Mouse (Mus musculus) kidney, postnatal 0 days (tissue): ENCODE measurements around the gene Hlf. TPM values are rescaled to one million over a fixed set of nuclear protein-coding genes. Genes with fewer than 3 reads are reported as not detected.

Experiments
- ATAC-seq: fragments of 200-750 bp; cut with Nextera tagmentation; replicated peaks from 2 replicates; pipeline ENCODE4 v1.8.0; 2017; ENCODE audit warnings: low read depth, moderate number of reproducible peaks, moderate TSS enrichment, moderate library complexity; ENCODE audit not compliant: low FRiP score
- DNase-seq: peaks from one replicate; pipeline ENCODE4 v3.0.0-alpha.2; 2016; ENCODE audit warnings: low spot score
- H3K27ac ChIP-seq: fragments of 300-500 bp; sonication (generic); 2 replicates; pipeline ENCODE4 v1.5.1; 2014; ENCODE audit warnings: mild to moderate bottlenecking
- H3K27me3 ChIP-seq: fragments of 300-500 bp; sonication (generic); 2 replicates; pipeline ENCODE4 v1.6.1; 2014; ENCODE audit warnings: low read length, mixed read lengths; ENCODE audit not compliant: insufficient read depth
- H3K36me3 ChIP-seq: fragments of 300-500 bp; sonication (generic); 2 replicates; pipeline ENCODE4 v1.6.1; 2014; ENCODE audit warnings: low read length, mixed read lengths; ENCODE audit not compliant: insufficient read depth
- H3K4me1 ChIP-seq: fragments of 300-500 bp; sonication (generic); replicated peaks from 2 replicates; pipeline ENCODE4 v1.6.1; 2014; ENCODE audit warnings: antibody characterized with exemption, low read length, mixed read lengths; ENCODE audit not compliant: insufficient read depth
- H3K4me2 ChIP-seq: fragments of 300-500 bp; sonication (generic); 2 replicates; pipeline ENCODE4 v1.6.1; 2014; ENCODE audit warnings: mild to moderate bottlenecking, low read length, moderate library complexity, mixed read lengths
- H3K4me3 ChIP-seq: fragments of 300-500 bp; sonication (generic); replicated peaks from 2 replicates; pipeline ENCODE4 v1.5.1; 2014; ENCODE audit warnings: low read depth, low read length
- H3K9ac ChIP-seq: fragments of 300-500 bp; sonication (generic); 2 replicates; pipeline ENCODE4 v1.6.1; 2014; ENCODE audit warnings: low read depth, low read length
- H3K9me3 ChIP-seq: fragments of 300-500 bp; sonication (generic); replicated peaks from 2 replicates; pipeline ENCODE4 v1.6.1; 2016; ENCODE audit warnings: low read length, inconsistent platforms, mixed read lengths
- CTCF ChIP-seq: IDR thresholded peaks from 2 replicates; pipeline ENCODE4 v1.5.1; 2016; ENCODE audit warnings: antibody characterized with exemption, low read depth, mild to moderate bottlenecking, moderate library complexity
- WGBS: fragments of 180-500 bp; shearing (Covaris S2); extraction: QIAGEN DNeasy Blood & Tissue Kit; methylation state at CpG from one replicate; pipeline ENCODE4 v1.1.7; 2014; 5-methylcytosine and 5-hydroxymethylcytosine counted together
- polyA plus RNA-seq: library from polyadenylated mRNA; unstranded; fragments of >200 nt; fragmentation: Nextera tagmentation; extraction: Ambion mirVana; gene quantifications from 2 replicates; pipeline ENCODE4 v1.2.1, GENCODE M21; 2015

Hlf gene
- polyA plus RNA-seq, 1 experiment from 2014 or later, result 2.6 TPM

- Histone ChIP-seq H3K4me3 (no peak overlapping the region), H3K9me3 (no peaks in the 10 kb centered on the region), H3K9ac (no peak overlapping the region), H3K27ac (no peak overlapping the region), H3K4me1 (no peaks in the 10 kb centered on the region), H3K27me3 (no peaks in the 10 kb centered on the region), H3K36me3 (no peaks in the 10 kb centered on the region), H3K4me2 (no peak overlapping the region)
- DNase-seq (no peak), ATAC-seq (no peak)
- no peak for TF ChIP-seq CTCF
- 47% methylated on average over 1 of the region's 1 CpGs for WGBS
Measured at GRCm38 (mm10) chr11:90334816-90335215, 55.9 kb downstream of the Hlf start.

- WGBS, result 88% methylated on average over 4 of the region's 4 CpGs
- no peaks in the 10 kb centered on the region for H3K36me3 ChIP-seq
- DNase-seq (no peak), ATAC-seq (no peak)
- no peak overlapping the region for H3K9ac ChIP-seq
- no peak overlapping the region for H3K4me2 ChIP-seq
- no peak for TF ChIP-seq CTCF
- H3K27ac ChIP-seq, result no peak overlapping the region
- H3K4me3 ChIP-seq, result no peak overlapping the region
- no peaks in the 10 kb centered on the region for H3K9me3 ChIP-seq
- H3K4me1 ChIP-seq, result no peaks in the 10 kb centered on the region
- no peaks in the 10 kb centered on the region for H3K27me3 ChIP-seq
Measured at GRCm38 (mm10) chr11:90332737-90333136, 58.0 kb downstream of the Hlf start.

- H3K36me3 ChIP-seq, result no peaks in the 10 kb centered on the region
- ATAC-seq, result no peak
- no peaks in the 10 kb centered on the region for H3K9me3 ChIP-seq
- H3K4me1 ChIP-seq, result no peaks in the 10 kb centered on the region
- whole genome bisulfite sequencing, result 80% methylated on average over 9 of the region's 9 CpGs
- no peaks in the 10 kb centered on the region for H3K27me3 ChIP-seq
- DNase-seq, result no peak
- no peak overlapping the region for H3K9ac ChIP-seq
- H3K4me3 ChIP-seq, result no peak overlapping the region
- H3K4me2 ChIP-seq, result no peak overlapping the region
- H3K27ac ChIP-seq, result no peak overlapping the region
- TF ChIP-seq CTCF, result no peak
Measured at GRCm38 (mm10) chr11:90330202-90330694, 60.4 kb downstream of the Hlf start.

GRCm38 (mm10) chr11:90326836-90327235, 63.9 kb downstream of the Hlf start:
- DNase-seq, result no peak
- H3K9ac ChIP-seq, result no peak overlapping the region
- no peak for ATAC-seq
- TF ChIP-seq CTCF, result no peak
- no peaks in the 10 kb centered on the region for H3K27me3 ChIP-seq
- no peaks in the 10 kb centered on the region for H3K36me3 ChIP-seq
- WGBS, result 67% methylated on average over 1 of the region's 1 CpGs
- no peaks in the 10 kb centered on the region for H3K4me1 ChIP-seq
- no peak overlapping the region for H3K27ac ChIP-seq
- H3K4me3 ChIP-seq, result no peak overlapping the region
- H3K4me2 ChIP-seq, result no peak overlapping the region
- H3K9me3 ChIP-seq, result no peaks in the 10 kb centered on the region

GRCm38 (mm10) chr11:90326146-90326545, 64.5 kb downstream of the Hlf start:
- H3K9ac ChIP-seq, result no peak overlapping the region

GRCm38 (mm10) chr11:90324597-90324996, 66.1 kb downstream of the Hlf start:
- Histone ChIP-seq H3K36me3 (no peaks in the 10 kb centered on the region), H3K4me2 (no peak overlapping the region), H3K9ac (no peak overlapping the region), H3K4me1 (no peaks in the 10 kb centered on the region), H3K27ac (no peak overlapping the region), H3K4me3 (no peak overlapping the region), H3K9me3 (no peaks in the 10 kb centered on the region), H3K27me3 (no peaks in the 10 kb centered on the region)
- no peak for DNase-seq
- ATAC-seq, result no peak
- WGBS, result 75% methylated on average over 3 of the region's 3 CpGs
- no peak for TF ChIP-seq CTCF

More at GRCm38 (mm10) chr11:90326146-90326545, 64.5 kb downstream of the Hlf start:
- DNase-seq, result no peak
- no peaks in the 10 kb centered on the region for H3K36me3 ChIP-seq
- H3K4me3 ChIP-seq, result no peak overlapping the region
- no peaks in the 10 kb centered on the region for H3K9me3 ChIP-seq
- no peak overlapping the region for H3K27ac ChIP-seq
- TF ChIP-seq CTCF, result no peak
- H3K4me1 ChIP-seq, result no peaks in the 10 kb centered on the region
- H3K4me2 ChIP-seq, result no peak overlapping the region
- 96% methylated on average over 5 of the region's 5 CpGs for WGBS
- ATAC-seq, result no peak
- no peaks in the 10 kb centered on the region for H3K27me3 ChIP-seq

- TF ChIP-seq CTCF, result no peak
- 26% methylated on average over 7 of the region's 7 CpGs for WGBS
- Histone ChIP-seq H3K9ac (no peak overlapping the region), H3K27me3 (no peaks in the 10 kb centered on the region), H3K4me1 (no peaks in the 10 kb centered on the region), H3K4me2 (no peak overlapping the region), H3K4me3 (no peak overlapping the region), H3K36me3 (no peaks in the 10 kb centered on the region), H3K27ac (no peak overlapping the region), H3K9me3 (no peaks in the 10 kb centered on the region)
- no peak for ATAC-seq
- no peak for DNase-seq
Measured at GRCm38 (mm10) chr11:90320922-90321321, 69.8 kb downstream of the Hlf start.
